Mouse (Mus musculus) limb, embryonic 11.5 days (tissue): ENCODE results near the gene Arl3. TPM values are rescaled to one million over a fixed set of nuclear protein-coding genes. Genes with fewer than 3 reads are reported as not detected.

ENCODE experiments used
- ATAC-seq: fragments of 200-750 bp; cut with Nextera tagmentation; 2 replicates; pipeline ENCODE4 v1.8.0; 2017; ENCODE audit warnings: low read depth; ENCODE audit not compliant: insufficient number of reproducible peaks, low FRiP score, low TSS enrichment
- DNase-seq: peaks from one replicate; pipeline ENCODE4 v3.0.0-alpha.2; 2015; ENCODE audit warnings: low spot score
- H3K27ac ChIP-seq: fragments of 300-500 bp; sonication (generic); replicated peaks from 2 replicates; pipeline ENCODE4 v1.5.1; 2014; ENCODE audit warnings: low read depth, mild to moderate bottlenecking, low read length
- H3K27me3 ChIP-seq: fragments of 300-500 bp; sonication (generic); 2 replicates; pipeline ENCODE4 v1.6.1; 2014; ENCODE audit warnings: mild to moderate bottlenecking, low read length, mixed read lengths; ENCODE audit not compliant: control insufficient read depth, insufficient read depth
- H3K36me3 ChIP-seq: fragments of 300-500 bp; sonication (generic); 2 replicates; pipeline ENCODE4 v1.6.1; 2014; ENCODE audit warnings: mild to moderate bottlenecking, low read length, moderate library complexity, mixed read lengths; ENCODE audit not compliant: control insufficient read depth, insufficient read depth
- H3K4me1 ChIP-seq: fragments of 300-500 bp; sonication (generic); 2 replicates; pipeline ENCODE4 v1.6.1; 2014; ENCODE audit warnings: low read length, mixed read lengths; ENCODE audit not compliant: control insufficient read depth, insufficient read depth
- H3K4me2 ChIP-seq: fragments of 300-500 bp; sonication (generic); 2 replicates; pipeline ENCODE4 v1.6.1; 2014; ENCODE audit warnings: low read depth, mild to moderate bottlenecking, moderate library complexity; ENCODE audit not compliant: severe bottlenecking
- H3K4me3 ChIP-seq: fragments of 300-500 bp; sonication (generic); 2 replicates; pipeline ENCODE4 v1.5.1; 2014; ENCODE audit warnings: low read depth, low read length
- H3K9ac ChIP-seq: fragments of 300-500 bp; sonication (generic); 2 replicates; pipeline ENCODE4 v1.6.1; 2014; ENCODE audit warnings: mild to moderate bottlenecking, low read length
- H3K9me3 ChIP-seq: fragments of 300-500 bp; sonication (generic); 2 replicates; pipeline ENCODE4 v1.6.1; 2016; ENCODE audit warnings: low read length; ENCODE audit not compliant: control insufficient read depth
- WGBS: fragments of 180-500 bp; shearing (Covaris S2); extraction: QIAGEN DNeasy Blood & Tissue Kit; methylation state at CpG from one replicate; pipeline ENCODE4 v1.1.7; 2014; 5-methylcytosine and 5-hydroxymethylcytosine counted together
- polyA plus RNA-seq: library from polyadenylated mRNA; unstranded; fragments of >200 nt; fragmentation: Nextera tagmentation; extraction: Ambion mirVana; gene quantifications from 2 replicates; pipeline ENCODE4 v1.2.1, GENCODE M21; 2014

Arl3 gene
- polyA plus RNA-seq, 1 experiment from 2014 or later, result 133 TPM

DNA sequence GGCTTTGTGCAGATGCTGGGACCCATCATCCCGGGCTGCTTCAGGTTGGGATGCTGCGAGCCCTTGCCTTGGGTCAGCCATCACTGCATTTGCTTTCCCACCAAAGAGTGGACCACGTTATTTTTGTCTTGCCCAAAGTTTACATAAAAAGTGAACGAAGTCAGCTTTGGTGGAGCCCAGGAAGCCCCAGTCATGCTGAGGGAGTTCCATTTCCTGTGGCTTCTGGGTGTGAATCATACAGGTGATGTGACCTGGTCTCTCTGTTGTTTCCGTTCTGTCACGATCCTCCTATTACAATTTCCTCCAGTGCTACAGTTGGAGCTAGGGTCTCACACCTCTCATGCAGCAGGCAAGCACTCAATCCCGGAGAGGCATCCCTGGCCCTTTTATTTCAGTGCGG, 44.4 kb upstream of the Arl3 start:
- peaks cover 13% of the 10 kb centered on the region for H3K4me1 ChIP-seq
- no peak overlapping the region for H3K27ac ChIP-seq
- no peak overlapping the region for H3K9ac ChIP-seq
- ATAC-seq (no peak), DNase-seq (no peak)
- WGBS, result 87% methylated on average over 8 of the region's 8 CpGs
- no peak overlapping the region for H3K4me3 ChIP-seq
- no peaks in the 10 kb centered on the region for H3K9me3 ChIP-seq
- no peaks in the 10 kb centered on the region for H3K36me3 ChIP-seq
- H3K27me3 ChIP-seq, result no peaks in the 10 kb centered on the region
- no peak overlapping the region for H3K4me2 ChIP-seq

DNA sequence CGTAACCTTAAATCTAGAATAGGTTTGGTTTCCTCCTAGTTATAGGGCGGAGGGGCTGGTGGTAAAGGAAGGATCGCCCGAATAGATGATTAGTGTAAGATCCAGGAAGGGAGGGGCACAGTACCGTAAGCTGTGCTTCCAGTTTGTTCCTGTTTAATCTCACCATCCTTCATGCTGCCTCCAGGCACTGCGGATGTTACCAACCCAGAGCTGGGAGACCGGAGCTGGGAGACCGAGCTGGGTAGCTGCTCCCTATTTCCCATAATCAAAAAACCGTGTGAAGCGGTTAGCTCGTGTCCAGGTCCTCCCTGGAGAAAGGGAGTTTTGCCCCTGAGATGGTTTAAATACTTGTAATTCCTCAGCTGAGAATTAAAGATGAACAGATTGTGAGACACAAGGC, 43.4 kb upstream of the Arl3 start:
- 89% methylated on average over 11 of the region's 11 CpGs for WGBS
- ATAC-seq (no peak), DNase-seq (no peak)
- H3K9me3 ChIP-seq, result no peaks in the 10 kb centered on the region
- H3K4me3 ChIP-seq, result no peak overlapping the region
- H3K36me3 ChIP-seq, result no peaks in the 10 kb centered on the region
- no peak overlapping the region for H3K27ac ChIP-seq
- peaks cover 4% of the 10 kb centered on the region; the same call in 1 of the 2 replicates for H3K4me1 ChIP-seq
- no peaks in the 10 kb centered on the region for H3K27me3 ChIP-seq
- no peak overlapping the region for H3K9ac ChIP-seq
- no peak overlapping the region for H3K4me2 ChIP-seq

DNA sequence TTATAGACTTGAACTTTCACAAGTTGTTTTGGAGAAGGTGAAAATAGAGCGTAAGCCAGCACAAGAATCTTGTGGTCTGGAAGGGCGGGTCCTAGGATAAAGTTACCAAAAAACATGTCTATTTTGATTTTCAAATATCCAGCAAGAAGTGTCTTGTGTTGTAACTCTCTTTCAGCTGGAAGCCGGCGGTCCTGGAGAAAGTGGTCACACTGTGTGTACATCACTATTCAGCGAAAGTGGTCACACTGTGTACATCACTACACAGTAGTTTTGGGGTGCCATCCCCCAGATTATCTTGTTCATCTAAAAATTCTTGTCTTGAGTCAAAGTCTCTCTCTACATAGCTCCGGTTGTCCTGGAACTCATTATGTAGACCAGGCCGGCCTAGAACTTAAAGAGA, 35.2 kb upstream of the Arl3 start:
- Histone ChIP-seq H3K4me3 (no peak overlapping the region), H3K9me3 (no peaks in the 10 kb centered on the region), H3K4me1 (no peaks in the 10 kb centered on the region), H3K27me3 (no peaks in the 10 kb centered on the region), H3K27ac (no peak overlapping the region), H3K4me2 (no peak overlapping the region), H3K9ac (no peak overlapping the region), H3K36me3 (peaks cover 6% of the 10 kb centered on the region; the same call in 1 of the 2 replicates)
- no peak for ATAC-seq
- DNase-seq, result no peak
- WGBS, result 99% methylated on average over 7 of the region's 7 CpGs

DNA sequence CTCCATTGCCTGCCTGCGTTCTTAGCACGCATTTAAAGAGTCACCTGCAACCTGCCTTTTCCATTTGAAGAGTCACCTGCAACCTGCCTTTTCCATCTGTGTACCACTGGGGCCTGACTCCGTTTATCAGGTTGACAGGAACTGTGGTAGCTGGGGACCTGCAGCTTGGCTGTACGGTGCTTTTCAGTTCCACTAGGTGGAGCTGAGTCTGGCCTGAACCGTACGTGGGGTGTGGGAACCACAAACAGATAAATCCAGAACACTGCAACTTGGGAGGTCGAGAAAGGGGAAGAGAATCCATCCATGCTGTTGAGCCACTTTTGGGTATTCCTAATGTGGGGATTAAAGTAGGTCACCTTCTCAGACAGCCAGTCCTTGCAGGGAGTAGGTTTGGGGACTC, 34.4 kb upstream of the Arl3 start:
- Histone ChIP-seq H3K9ac (no peak overlapping the region), H3K36me3 (peaks cover 6% of the 10 kb centered on the region; the same call in 1 of the 2 replicates), H3K9me3 (no peaks in the 10 kb centered on the region), H3K4me1 (no peaks in the 10 kb centered on the region), H3K4me2 (no peak overlapping the region), H3K4me3 (no peak overlapping the region), H3K27me3 (no peaks in the 10 kb centered on the region), H3K27ac (no peak overlapping the region)
- WGBS, result 70% methylated on average over 7 of the region's 7 CpGs
- ATAC-seq (no peak), DNase-seq (no peak)

DNA sequence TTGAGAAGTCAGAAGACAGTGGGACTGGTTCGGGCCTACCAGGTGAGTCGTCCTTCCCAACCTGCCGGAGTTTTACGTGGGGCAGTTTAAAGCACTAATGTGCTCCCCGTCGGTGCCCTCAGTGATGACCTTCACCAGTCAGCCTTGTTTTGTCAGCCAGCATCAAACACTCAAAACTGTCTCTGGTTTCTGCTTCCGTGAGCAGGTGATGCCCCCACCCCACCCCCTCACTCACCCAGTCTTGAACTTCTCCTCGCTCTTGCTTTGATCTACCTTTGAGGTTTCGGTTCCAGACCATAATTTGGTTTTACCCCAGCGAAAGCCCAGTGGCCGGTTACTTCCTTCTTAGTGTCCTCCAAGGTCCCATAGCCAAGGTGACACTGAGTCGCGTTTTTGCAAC, 33.7 kb upstream of the Arl3 start:
- Histone ChIP-seq H3K4me2 (no peak overlapping the region), H3K9ac (no peak overlapping the region), H3K36me3 (peaks cover 6% of the 10 kb centered on the region; the same call in 1 of the 2 replicates), H3K27ac (no peak overlapping the region), H3K4me3 (no peak overlapping the region), H3K27me3 (no peaks in the 10 kb centered on the region), H3K9me3 (no peaks in the 10 kb centered on the region), H3K4me1 (no peaks in the 10 kb centered on the region)
- no peak for DNase-seq
- WGBS, result 93% methylated on average over 13 of the region's 13 CpGs
- ATAC-seq, result no peak

DNA sequence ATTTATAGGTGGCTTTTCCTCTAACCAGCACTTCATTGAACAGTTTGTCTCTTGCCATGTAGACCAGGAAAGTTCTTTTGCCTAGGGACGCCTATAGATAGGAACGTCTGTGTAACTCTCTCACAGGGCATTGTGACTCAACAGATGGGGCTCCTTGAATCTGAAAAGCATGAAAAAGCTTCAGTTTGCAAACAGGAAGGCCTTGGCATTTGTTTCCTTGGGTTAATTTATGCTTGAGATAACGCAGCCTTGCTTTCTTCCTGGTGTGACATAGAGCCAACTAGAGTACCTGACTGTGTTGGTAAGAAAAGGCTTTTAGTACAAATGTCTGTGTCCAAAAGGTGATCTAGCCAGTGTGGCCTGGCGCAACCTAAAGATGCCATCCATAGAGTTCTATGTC, 29.4 kb upstream of the Arl3 start:
- Histone ChIP-seq H3K27me3 (no peaks in the 10 kb centered on the region), H3K36me3 (no peaks in the 10 kb centered on the region)
- no peak for ATAC-seq

DNA sequence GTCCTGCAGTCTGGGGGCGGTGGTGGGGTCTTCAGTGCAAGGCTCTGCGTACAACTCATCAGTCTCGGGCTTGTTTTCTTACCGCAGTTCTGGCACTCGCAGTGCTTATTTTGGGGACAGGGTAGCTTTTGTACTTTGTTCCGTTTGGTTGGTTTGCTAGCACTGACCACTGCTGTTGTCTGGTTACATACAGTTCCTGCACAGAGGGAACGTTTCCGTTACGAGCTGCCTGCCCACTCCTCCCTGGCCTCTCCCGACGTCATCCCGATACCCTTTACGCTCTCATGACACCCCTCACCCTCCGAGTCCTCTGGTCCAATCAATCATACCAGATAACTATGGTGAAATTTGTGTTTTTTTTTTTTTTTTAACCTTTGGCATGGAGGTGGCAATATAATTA, 28.5 kb upstream of the Arl3 start:
- Histone ChIP-seq H3K36me3 (no peaks in the 10 kb centered on the region), H3K4me1 (peaks cover 4% of the 10 kb centered on the region; the same call in 1 of the 2 replicates), H3K9ac (no peak overlapping the region), H3K4me2 (no peak overlapping the region), H3K27me3 (no peaks in the 10 kb centered on the region), H3K9me3 (no peaks in the 10 kb centered on the region), H3K27ac (no peak overlapping the region), H3K4me3 (no peak overlapping the region)
- DNase-seq, result no peak
- 92% methylated on average over 14 of the region's 14 CpGs for WGBS
- ATAC-seq, result no peak

More for the DNA sequence above, 29.4 kb upstream of the Arl3 start:
- Histone ChIP-seq H3K9me3 (no peaks in the 10 kb centered on the region), H3K9ac (no peak overlapping the region), H3K4me3 (no peak overlapping the region), H3K4me2 (no peak overlapping the region), H3K27ac (no peak overlapping the region), H3K4me1 (peaks cover 4% of the 10 kb centered on the region; the same call in 1 of the 2 replicates)
- DNase-seq, result no peak
- WGBS, result 90% methylated on average over 4 of the region's 4 CpGs

DNA sequence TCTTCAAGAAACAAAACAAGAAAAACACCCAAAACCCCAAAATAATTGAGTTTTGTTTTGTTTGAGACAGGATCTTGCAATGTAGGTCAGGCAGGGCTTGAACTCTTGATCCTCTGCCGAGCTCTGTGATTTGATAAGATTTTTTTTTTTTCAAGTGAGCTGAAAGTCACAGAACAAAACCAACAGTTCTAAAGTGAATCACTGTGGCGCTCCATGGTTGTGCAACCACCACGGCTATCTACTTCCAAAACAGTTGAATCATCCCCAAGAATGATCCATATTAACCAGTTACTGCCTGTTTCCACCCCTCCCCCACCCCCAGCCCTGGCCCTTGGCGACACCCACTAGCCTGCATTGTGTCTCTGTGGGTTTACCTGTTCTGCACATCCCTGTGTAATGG, 27.4 kb upstream of the Arl3 start:
- no peak for ATAC-seq
- Histone ChIP-seq H3K4me3 (no peak overlapping the region; the same call in 1 of the 2 replicates), H3K4me1 (peaks cover 4% of the 10 kb centered on the region; the same call in 1 of the 2 replicates), H3K4me2 (no peak overlapping the region; the same call in 1 of the 2 replicates), H3K9me3 (no peaks in the 10 kb centered on the region), H3K9ac (no peak overlapping the region), H3K36me3 (no peaks in the 10 kb centered on the region), H3K27ac (no peak overlapping the region), H3K27me3 (no peaks in the 10 kb centered on the region)
- 88% methylated on average over 4 of the region's 4 CpGs for WGBS
- DNase-seq, result no peak
